Mouse (Mus musculus) liver, embryonic 16.5 days (tissue): Measurements from ENCODE around the gene Kcnb1. TPM values are rescaled to one million over a fixed set of nuclear protein-coding genes. Genes with fewer than 3 reads are reported as not detected.
A peak's percentile ranks its signal among the peaks of the same experiment; 100 is the strongest.

Experiments
- ATAC-seq: fragments of 200-750 bp; cut with Nextera tagmentation; 2 replicates; pipeline ENCODE4 v1.8.0; 2017; ENCODE audit warnings: low read depth, mild to moderate bottlenecking, moderate number of reproducible peaks, moderate library complexity
- H3K27ac ChIP-seq: fragments of 300-500 bp; sonication (generic); 2 replicates; pipeline ENCODE4 v1.5.1; 2014; ENCODE audit warnings: mild to moderate bottlenecking, low read length
- H3K27me3 ChIP-seq: fragments of 300-500 bp; sonication (generic); 2 replicates; pipeline ENCODE4 v1.6.1; 2014; ENCODE audit warnings: low read depth, low read length, mixed read lengths; ENCODE audit not compliant: control insufficient read depth, insufficient read depth
- H3K36me3 ChIP-seq: fragments of 300-500 bp; sonication (generic); 2 replicates; pipeline ENCODE4 v1.6.1; 2014; ENCODE audit warnings: mild to moderate bottlenecking; ENCODE audit not compliant: control insufficient read depth, insufficient read depth
- H3K4me1 ChIP-seq: fragments of 300-500 bp; sonication (generic); 2 replicates; pipeline ENCODE4 v1.6.1; 2014; ENCODE audit warnings: low read depth, low read length, mixed read lengths; ENCODE audit not compliant: control insufficient read depth
- H3K4me2 ChIP-seq: fragments of 300-500 bp; sonication (generic); 2 replicates; pipeline ENCODE4 v1.6.1; 2014; ENCODE audit warnings: low read depth, low read length, mixed read lengths
- H3K4me3 ChIP-seq: fragments of 300-500 bp; sonication (generic); 2 replicates; pipeline ENCODE4 v1.5.1; 2014; ENCODE audit warnings: low read depth, mild to moderate bottlenecking, low read length
- H3K9ac ChIP-seq: fragments of 300-500 bp; sonication (generic); 2 replicates; pipeline ENCODE4 v1.6.1; 2014; ENCODE audit warnings: low read depth, low read length
- H3K9me3 ChIP-seq: fragments of 300-500 bp; sonication (generic); replicated peaks from 2 replicates; pipeline ENCODE4 v1.6.1; 2016; ENCODE audit warnings: low read length; ENCODE audit not compliant: control insufficient read depth
- WGBS: fragments of 180-500 bp; shearing (Covaris S2); extraction: QIAGEN DNeasy Blood & Tissue Kit; methylation state at CpG from one replicate; pipeline ENCODE4 v1.1.7; 2014; ENCODE audit not compliant: insufficient replicate concordance; 5-methylcytosine and 5-hydroxymethylcytosine counted together
- polyA plus RNA-seq: library from polyadenylated mRNA; unstranded; fragments of >200 nt; fragmentation: Nextera tagmentation; extraction: Ambion mirVana; gene quantifications from 2 replicates; pipeline ENCODE4 v1.2.1, GENCODE M21; 2015

Kcnb1 gene
- polyA plus RNA-seq, 1 experiment from 2014 or later = 0.14 TPM

GRCm38 (mm10) chr2:167159721-167160120, 30.2 kb downstream of the Kcnb1 start:
- Histone ChIP-seq H3K4me1 (no peaks in the 10 kb centered on the region), H3K4me2 (no peak overlapping the region), H3K9me3 (no peaks in the 10 kb centered on the region), H3K27ac (no peak overlapping the region), H3K4me3 (no peak overlapping the region), H3K27me3 (no peaks in the 10 kb centered on the region), H3K9ac (no peak overlapping the region), H3K36me3 (no peaks in the 10 kb centered on the region)
- 72% methylated on average over 4 of the region's 4 CpGs for WGBS
- ATAC-seq = no peak

DNA sequence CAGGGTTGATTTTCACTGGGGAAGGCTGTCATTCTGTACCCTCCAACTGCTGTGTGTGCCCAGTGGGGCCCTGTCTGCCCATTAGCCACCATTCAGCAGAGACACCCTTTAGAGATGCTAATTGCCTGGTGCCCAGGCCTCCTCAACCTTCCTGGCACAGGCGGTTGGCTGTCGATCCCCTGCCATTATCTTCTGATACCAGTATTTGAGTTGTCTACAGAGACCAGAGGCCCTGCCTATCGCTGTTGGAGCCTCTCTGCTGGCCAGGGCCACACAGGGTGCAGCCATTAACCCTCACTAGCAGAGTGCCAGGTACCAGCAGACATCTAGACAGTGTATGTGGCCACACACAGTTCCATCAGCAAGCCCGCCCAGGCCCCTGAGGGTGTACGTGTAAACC, 31.2 kb downstream of the Kcnb1 start:
- Histone ChIP-seq H3K36me3 (no peaks in the 10 kb centered on the region), H3K4me2 (no peak overlapping the region), H3K9ac (no peak overlapping the region), H3K4me1 (no peaks in the 10 kb centered on the region), H3K4me3 (no peak overlapping the region), H3K27me3 (no peaks in the 10 kb centered on the region), H3K9me3 (no peaks in the 10 kb centered on the region), H3K27ac (no peak overlapping the region)
- 58% methylated on average over 5 of the region's 5 CpGs for WGBS
- ATAC-seq = no peak

GRCm38 (mm10) chr2:167156118-167156715, 33.7 kb downstream of the Kcnb1 start:
- WGBS = 46% methylated on average over 9 of the region's 9 CpGs
- no peak overlapping the region for H3K27ac ChIP-seq
- no peak for ATAC-seq
- no peaks in the 10 kb centered on the region for H3K4me1 ChIP-seq
- H3K4me3 ChIP-seq = no peak overlapping the region
- no peaks in the 10 kb centered on the region for H3K9me3 ChIP-seq
- no peaks in the 10 kb centered on the region for H3K27me3 ChIP-seq
- H3K4me2 ChIP-seq = no peak overlapping the region
- H3K9ac ChIP-seq = no peak overlapping the region
- H3K36me3 ChIP-seq = no peaks in the 10 kb centered on the region

- Histone ChIP-seq H3K4me1 (no peaks in the 10 kb centered on the region), H3K4me3 (no peak overlapping the region), H3K27me3 (no peaks in the 10 kb centered on the region), H3K36me3 (no peaks in the 10 kb centered on the region), H3K9me3 (no peaks in the 10 kb centered on the region), H3K27ac (no peak overlapping the region), H3K9ac (no peak overlapping the region), H3K4me2 (no peak overlapping the region)
- 41% methylated on average over 4 of the region's 4 CpGs for WGBS
- no peak for ATAC-seq
These were observed 34.4 kb downstream of the Kcnb1 start for GRCm38 (mm10) chr2:167155541-167155973.

GRCm38 (mm10) chr2:167150880-167151279, 39.1 kb downstream of the Kcnb1 start:
- no peak for ATAC-seq

DNA sequence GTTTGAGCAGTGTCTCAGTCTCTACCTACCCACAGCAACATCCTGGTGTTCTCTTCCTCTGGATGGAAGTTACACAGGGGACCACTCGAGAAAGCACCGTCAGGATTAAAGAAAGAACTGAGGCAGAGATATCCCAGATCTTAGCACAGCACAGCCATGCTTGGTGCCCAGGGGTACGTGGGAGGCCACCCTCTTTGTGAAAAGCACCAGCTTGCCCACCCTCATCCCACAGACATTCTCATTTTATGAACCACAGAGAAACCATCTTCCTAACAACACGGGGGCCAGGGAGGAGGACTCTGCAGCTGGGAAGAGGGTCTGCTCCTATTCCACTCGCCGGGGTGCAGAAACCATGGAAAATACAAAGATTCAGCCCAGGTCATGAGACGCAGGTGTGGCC, 39.8 kb downstream of the Kcnb1 start:
- WGBS = 76% methylated on average over 7 of the region's 7 CpGs
- ATAC-seq = no peak

More at GRCm38 (mm10) chr2:167150880-167151279, 39.1 kb downstream of the Kcnb1 start:
- H3K36me3 ChIP-seq = no peaks in the 10 kb centered on the region
- H3K4me2 ChIP-seq = no peak overlapping the region
- H3K27ac ChIP-seq = no peak overlapping the region
- H3K4me3 ChIP-seq = no peak overlapping the region
- no peaks in the 10 kb centered on the region for H3K27me3 ChIP-seq
- H3K9ac ChIP-seq = no peak overlapping the region
- no peaks in the 10 kb centered on the region for H3K9me3 ChIP-seq
- WGBS = 60% methylated on average over 6 of the region's 6 CpGs
- no peaks in the 10 kb centered on the region for H3K4me1 ChIP-seq

GRCm38 (mm10) chr2:167149035-167149434, 40.9 kb downstream of the Kcnb1 start:
- H3K4me2 ChIP-seq = no peak overlapping the region
- no peak overlapping the region for H3K4me3 ChIP-seq
- no peaks in the 10 kb centered on the region for H3K4me1 ChIP-seq
- H3K27me3 ChIP-seq = peaks cover 8% of the 10 kb centered on the region
- no peak for ATAC-seq
- H3K36me3 ChIP-seq = no peaks in the 10 kb centered on the region
- H3K27ac ChIP-seq = no peak overlapping the region
- 58% methylated on average over 6 of the region's 6 CpGs for WGBS
- H3K9me3 ChIP-seq = no peaks in the 10 kb centered on the region
- no peak overlapping the region for H3K9ac ChIP-seq

More for the DNA sequence above, 39.8 kb downstream of the Kcnb1 start:
- no peaks in the 10 kb centered on the region for H3K36me3 ChIP-seq
- H3K9me3 ChIP-seq = no peaks in the 10 kb centered on the region
- H3K9ac ChIP-seq = no peak overlapping the region
- no peaks in the 10 kb centered on the region for H3K4me1 ChIP-seq
- H3K4me3 ChIP-seq = no peak overlapping the region
- no peak overlapping the region for H3K27ac ChIP-seq
- H3K27me3 ChIP-seq = no peaks in the 10 kb centered on the region; the same call in 1 of the 2 replicates
- H3K4me2 ChIP-seq = no peak overlapping the region

DNA sequence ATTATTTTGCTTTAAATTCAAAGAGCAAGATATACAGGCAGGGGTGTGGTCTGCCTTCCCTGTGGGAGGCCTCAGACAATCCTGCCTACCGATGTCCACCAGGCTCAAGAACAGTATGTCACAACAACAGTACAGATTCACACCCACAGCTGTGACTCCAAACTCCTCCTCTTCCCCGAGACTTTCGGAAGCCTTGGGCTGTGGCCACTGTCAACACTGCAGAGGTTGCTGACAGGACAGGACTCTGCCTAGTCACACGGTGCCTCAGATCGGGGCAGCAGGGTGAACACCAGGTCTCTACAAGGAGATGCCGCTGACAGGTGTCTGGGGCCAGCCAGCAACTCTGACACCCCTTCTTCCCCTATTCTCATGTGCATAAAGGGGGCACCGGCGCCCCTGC, 42.2 kb downstream of the Kcnb1 start:
- H3K36me3 ChIP-seq = no peaks in the 10 kb centered on the region
- WGBS = 57% methylated on average over 7 of the region's 8 CpGs
- no peak overlapping the region for H3K27ac ChIP-seq

DNA sequence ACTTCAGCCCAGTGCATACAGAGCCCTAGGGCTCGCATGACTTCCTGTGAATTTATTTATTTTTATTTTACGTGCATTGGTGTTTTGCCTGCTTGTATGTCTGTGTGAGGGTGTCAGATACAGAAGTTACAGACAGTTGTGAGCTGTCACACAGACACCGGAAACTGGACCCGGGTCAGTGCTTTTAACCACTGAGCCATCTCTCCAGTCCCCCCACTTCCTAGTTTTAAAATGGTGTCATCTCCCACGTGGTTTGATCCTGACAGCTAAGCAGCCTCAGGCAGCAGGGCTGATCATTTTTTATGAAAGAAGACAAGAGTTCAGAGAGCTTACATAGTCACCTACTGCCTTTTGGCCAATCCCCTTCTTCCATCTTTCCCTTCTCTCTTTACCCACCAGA, 44.1 kb downstream of the Kcnb1 start:
- Histone ChIP-seq H3K27ac (no peak overlapping the region), H3K4me3 (no peak overlapping the region), H3K4me2 (no peak overlapping the region), H3K27me3 (peaks cover 8% of the 10 kb centered on the region), H3K9ac (no peak overlapping the region), H3K36me3 (no peaks in the 10 kb centered on the region), H3K9me3 (no peaks in the 10 kb centered on the region), H3K4me1 (peaks cover 10% of the 10 kb centered on the region)
- WGBS = 39% methylated on average over 5 of the region's 5 CpGs
- ATAC-seq = no peak

More for the DNA sequence above, 42.2 kb downstream of the Kcnb1 start:
- Histone ChIP-seq H3K4me2 (no peak overlapping the region), H3K27me3 (peaks cover 8% of the 10 kb centered on the region), H3K4me1 (no peaks in the 10 kb centered on the region), H3K9me3 (no peaks in the 10 kb centered on the region), H3K4me3 (no peak overlapping the region), H3K9ac (no peak overlapping the region)
- ATAC-seq = peak; percentile 72
